Mouse (Mus musculus) brain, adult 2 months (tissue): ENCODE data around the gene Plcb3.

Experiments used
- DNase-seq: peaks from one replicate; pipeline ENCODE4 v3.0.0; 2011; ENCODE audit warnings: low read depth, low spot score

Gene Plcb3

GRCm38 (mm10) chr19:6905498-6906159, 70.6 kb downstream of the Plcb3 start:
- no peak for DNase-seq

- DNase-seq: no peak
These were observed 71.4 kb downstream of the Plcb3 start for GRCm38 (mm10) chr19:6904846-6905245.

- DNase-seq: no peak
These were observed 73.2 kb downstream of the Plcb3 start for GRCm38 (mm10) chr19:6903031-6903430.
